Mouse (Mus musculus): ENCODE data around the gene Smarcc2. TPM values are rescaled to one million over a fixed set of nuclear protein-coding genes. Genes with fewer than 3 reads are reported as not detected.

Gene Smarcc2
- 361 and 409 TPM in 2 replicates for polyA plus RNA-seq (2012; rRNA removed)

DNA sequence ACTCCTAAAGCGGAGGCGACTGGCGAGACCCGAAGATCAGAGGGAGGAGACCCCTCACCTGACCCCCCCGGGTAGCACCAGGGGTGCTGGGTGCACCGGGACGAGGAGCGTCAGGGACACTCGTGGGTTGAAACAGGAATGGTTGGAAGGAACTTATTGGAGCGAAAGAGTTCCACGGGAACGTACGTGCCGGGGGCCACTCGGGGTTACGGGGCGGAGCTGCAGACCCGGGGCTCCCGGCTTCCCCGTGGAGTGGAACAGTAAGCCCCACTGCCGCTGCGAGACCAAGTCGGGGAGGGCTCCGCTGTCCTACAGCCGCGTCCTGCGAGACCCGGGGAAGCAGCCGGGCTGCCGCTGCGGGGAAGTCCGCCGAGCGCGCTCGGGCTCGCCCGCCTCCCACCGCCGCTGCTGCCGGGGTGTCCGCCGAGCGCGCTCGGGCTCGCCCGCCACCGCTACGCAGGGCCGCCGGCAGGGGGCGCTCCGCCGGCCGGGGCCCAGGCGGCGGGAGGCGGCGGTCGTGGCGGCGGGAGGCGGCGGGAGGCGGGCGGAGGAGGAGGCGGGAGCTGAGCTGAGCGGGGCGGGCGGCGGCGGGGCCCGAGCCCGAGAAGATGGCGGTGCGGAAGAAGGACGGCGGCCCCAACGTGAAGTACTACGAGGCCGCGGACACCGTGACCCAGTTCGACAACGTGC, at the start of gene Smarcc2:
Smarcc2 (plus strand) TSS at position 530 of the 690 bp plus-strand sequence.

DNA sequence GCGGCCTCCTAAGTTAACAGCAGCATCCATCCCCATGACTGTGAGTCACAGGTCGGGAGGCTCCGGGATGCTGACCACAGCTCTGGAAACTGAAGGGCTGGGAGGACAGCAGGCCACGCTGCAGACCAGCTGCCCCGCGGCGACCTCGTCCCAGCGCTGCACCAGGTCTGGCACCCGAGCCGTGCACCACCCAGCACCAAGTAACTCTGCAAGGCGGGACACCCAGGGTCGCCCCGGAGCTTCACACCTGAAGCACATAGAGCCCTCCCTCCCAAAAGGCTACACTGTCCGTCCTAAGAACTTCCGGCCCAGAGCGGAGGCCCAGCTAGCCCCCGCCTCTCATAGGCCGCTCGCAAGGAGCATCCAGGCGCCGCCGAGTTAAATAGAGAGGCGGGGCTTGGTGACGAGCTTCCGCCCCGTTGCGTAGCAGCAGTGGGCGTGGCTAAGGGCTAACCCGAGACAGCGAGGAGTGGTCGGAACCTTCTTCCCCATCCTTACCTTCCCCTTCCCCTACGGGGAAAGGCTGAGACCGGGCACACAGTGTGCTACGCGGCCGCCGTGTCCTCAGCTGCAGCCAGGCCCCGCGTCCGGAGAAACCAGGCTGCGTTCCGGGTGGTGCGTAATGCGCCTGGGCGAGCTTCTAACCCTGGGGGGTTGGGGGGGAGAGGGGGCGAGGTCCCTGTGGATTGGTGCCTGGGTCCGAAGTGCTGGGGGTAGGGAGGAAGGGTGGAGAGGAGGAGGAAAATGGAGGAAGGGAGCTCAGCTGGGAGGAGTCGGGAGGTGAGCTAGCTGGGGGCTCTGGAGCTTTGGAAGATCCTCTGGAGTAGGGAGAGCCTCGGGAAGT, 47.6 kb upstream of the Smarcc2 start, which contains the start of the genes Nabp2 and Rnf41:
Nabp2 (minus strand) TSS at position 282 of the 844 bp plus-strand sequence.
Rnf41 (plus strand) TSS at position 447 of the 844 bp plus-strand sequence.

DNA sequence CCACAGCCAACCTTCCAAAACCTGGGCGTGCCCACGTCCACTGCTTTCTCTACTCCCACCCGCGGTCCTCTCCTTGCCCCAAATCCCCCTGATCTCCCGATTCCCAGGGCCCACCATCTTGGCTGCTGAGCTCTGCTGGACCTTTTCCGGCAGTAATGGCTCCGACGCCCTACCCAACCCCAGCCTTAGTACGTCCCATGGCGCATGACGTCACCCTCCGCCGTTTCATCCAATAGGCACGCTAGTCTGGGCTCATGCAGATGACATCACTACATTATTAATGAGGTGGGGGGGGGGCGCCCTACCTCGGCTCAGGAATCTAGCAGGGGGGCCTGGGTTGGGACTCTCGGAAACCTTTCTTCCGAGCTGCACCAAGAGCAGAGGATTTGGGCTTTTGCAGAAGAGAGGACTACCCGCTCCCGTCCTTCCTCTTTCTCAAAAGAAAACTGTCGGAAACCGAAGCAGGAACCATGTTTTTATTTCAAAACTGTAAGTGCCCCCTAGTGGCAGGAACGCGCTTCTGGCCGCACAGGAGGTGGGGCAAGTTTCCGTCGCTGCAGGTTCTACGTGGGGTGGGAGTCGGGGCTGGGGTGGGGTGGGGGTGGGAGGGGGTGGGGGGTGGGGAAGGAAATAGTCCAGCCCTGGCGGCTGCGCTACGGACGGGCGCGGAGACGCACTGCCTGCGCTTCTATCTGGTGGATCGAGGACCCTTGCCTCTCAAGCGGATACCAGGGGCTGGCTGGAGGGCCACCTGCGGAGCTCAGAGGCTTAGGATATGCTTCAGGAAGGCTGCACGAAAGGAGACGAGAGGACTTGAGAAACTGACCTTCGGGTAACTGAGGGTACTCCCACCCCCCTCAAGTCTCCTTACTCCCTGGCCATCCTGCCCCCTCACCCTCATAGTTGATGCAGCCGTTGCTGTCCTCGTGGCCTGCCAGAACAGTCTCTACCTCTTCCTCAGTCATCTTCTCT, 34.9 kb downstream of the Smarcc2 start, which contains the start of gene Myl6:
Myl6 (minus strand) TSS at position 451 of the 972 bp plus-strand sequence.

DNA sequence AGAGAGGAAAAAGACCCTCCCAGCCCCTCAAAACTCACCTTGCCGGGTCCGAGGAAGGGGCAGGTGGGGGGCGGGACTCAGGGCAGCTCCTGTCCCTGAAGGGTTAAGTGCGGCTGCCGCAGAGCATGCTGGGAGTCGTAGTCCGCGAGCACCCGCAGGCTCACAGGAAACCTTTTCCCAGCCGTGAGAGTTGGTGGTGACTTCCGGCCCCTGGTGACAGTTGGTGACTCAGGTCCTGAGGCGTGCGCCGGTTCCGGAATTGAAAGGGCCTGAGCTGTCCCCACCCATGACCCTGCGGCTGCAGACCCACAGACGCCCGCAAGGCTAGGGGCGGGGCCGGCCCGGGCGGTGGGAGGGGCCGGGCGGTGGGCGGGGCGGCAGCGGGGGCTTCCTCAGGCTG, 39.5 kb downstream of the Smarcc2 start, which contains the start of gene Myl6b:
Myl6b (minus strand) TSS at position 96 of the 400 bp plus-strand sequence.

DNA sequence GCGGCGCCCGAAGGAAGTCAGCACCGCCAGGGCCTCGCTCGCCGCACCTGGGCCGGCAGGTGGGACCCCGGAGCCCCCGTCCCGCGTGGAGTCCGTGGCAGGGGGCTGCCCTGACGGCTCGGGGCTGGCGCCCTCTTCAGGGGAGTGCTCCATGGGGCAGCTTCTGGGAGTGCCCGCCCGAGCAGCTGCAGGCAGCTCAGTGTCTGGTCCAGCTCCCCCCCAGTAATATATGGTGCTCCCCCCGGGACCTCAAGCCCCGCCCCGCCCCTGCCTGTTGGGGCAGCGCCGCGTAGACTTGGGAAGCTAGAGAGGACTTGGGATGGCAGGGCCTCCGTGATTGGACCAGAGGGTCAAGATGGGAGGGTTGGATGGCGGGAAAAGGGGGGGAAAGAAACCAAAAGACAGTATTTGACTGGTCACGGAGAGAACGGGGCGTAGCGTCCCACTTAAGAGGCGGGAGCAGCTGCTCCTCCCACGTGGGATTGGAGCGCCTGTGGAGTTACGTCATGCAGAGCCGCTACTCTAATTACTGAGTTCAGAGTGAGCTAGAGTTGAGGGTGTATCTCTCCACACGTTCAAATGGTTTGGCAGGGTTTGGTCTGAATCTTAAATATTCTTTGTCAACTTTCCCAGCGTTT, 66.7 kb downstream of the Smarcc2 start, which contains the start of gene Esyt1:
Esyt1 (minus strand) TSS at position 201 of the 638 bp plus-strand sequence.

Other genes starting within 250 kb of the Smarcc2 start
- 13.6 and 15.5 TPM in 2 replicates for gene Spryd4, start 247.4 kb upstream of the Smarcc2 start, polyA plus RNA-seq (2012; rRNA removed)
- gene Mip, start 233.4 kb upstream of the Smarcc2 start, polyA plus RNA-seq (2012; rRNA removed) = 0.23 and 0.26 TPM in 2 replicates
- gene Timeless, start 227.2 kb upstream of the Smarcc2 start, polyA plus RNA-seq (2012; rRNA removed) = 18.3 and 20.5 TPM in 2 replicates
- gene Apon, start 205.2 kb upstream of the Smarcc2 start, polyA plus RNA-seq (2012; rRNA removed) = 0.38 and 0.45 TPM in 2 replicates
- not detected in 2 replicates for gene Apof, start 190.6 kb upstream of the Smarcc2 start, polyA plus RNA-seq (2012; rRNA removed)
- 30.6 and 34.3 TPM in 2 replicates for gene Stat2, start 188.7 kb upstream of the Smarcc2 start, polyA plus RNA-seq (2012; rRNA removed)
- gene Il23a, start 160.5 kb upstream of the Smarcc2 start, polyA plus RNA-seq (2012; rRNA removed) = 0.10 and 0.14 TPM in 2 replicates
- gene Pan2, start 155.9 kb upstream of the Smarcc2 start, polyA plus RNA-seq (2012; rRNA removed) = 44.2 and 45.9 TPM in 2 replicates
- 110 and 127 TPM in 2 replicates for gene Cnpy2, start 136.8 kb upstream of the Smarcc2 start, polyA plus RNA-seq (2012; rRNA removed)
- 172 and 176 TPM in 2 replicates for gene Cs, start 121.5 kb upstream of the Smarcc2 start, polyA plus RNA-seq (2012; rRNA removed)
- 77.1 and 77.4 TPM in 2 replicates for gene Coq10a, start 90.3 kb upstream of the Smarcc2 start, polyA plus RNA-seq (2012; rRNA removed)
- gene Ankrd52, start 82.1 kb upstream of the Smarcc2 start, polyA plus RNA-seq (2012; rRNA removed) = 47.3 and 49.7 TPM in 2 replicates
- gene Slc39a5, start 58.0 kb upstream of the Smarcc2 start, polyA plus RNA-seq (2012; rRNA removed) = 0.10 and 0.28 TPM in 2 replicates
- 94.8 and 115 TPM in 2 replicates for gene Nabp2, start 47.8 kb upstream of the Smarcc2 start, polyA plus RNA-seq (2012; rRNA removed)
- gene Rnf41, start 47.6 kb upstream of the Smarcc2 start, polyA plus RNA-seq (2012; rRNA removed) = 62.8 and 67.8 TPM in 2 replicates
- 1,386 and 1,494 TPM in 2 replicates for gene Myl6, start 34.9 kb downstream of the Smarcc2 start, polyA plus RNA-seq (2012; rRNA removed)
- 30.5 and 38.6 TPM in 2 replicates for gene Myl6b, start 39.4 kb downstream of the Smarcc2 start, polyA plus RNA-seq (2012; rRNA removed)
- 16.6 and 28.0 TPM in 2 replicates for gene Esyt1, start 66.6 kb downstream of the Smarcc2 start, polyA plus RNA-seq (2012; rRNA removed)
- 18.2 and 19.1 TPM in 2 replicates for gene Zc3h10, start 88.5 kb downstream of the Smarcc2 start, polyA plus RNA-seq (2012; rRNA removed)
- gene Rpl41, start 90.1 kb downstream of the Smarcc2 start, polyA plus RNA-seq (2012; rRNA removed) = 3,335 and 3,553 TPM in 2 replicates
- gene Pa2g4, start 106.7 kb downstream of the Smarcc2 start, polyA plus RNA-seq (2012; rRNA removed) = 155 and 169 TPM in 2 replicates
- 0.85 and 5.3 TPM in 2 replicates for gene Erbb3, start 130.4 kb downstream of the Smarcc2 start, polyA plus RNA-seq (2012; rRNA removed)
- 1,129 and 1,158 TPM in 2 replicates for gene Rps26, start 167.5 kb downstream of the Smarcc2 start, polyA plus RNA-seq (2012; rRNA removed)
- 20.6 and 21.6 TPM in 2 replicates for gene Ikzf4, start 186.7 kb downstream of the Smarcc2 start, polyA plus RNA-seq (2012; rRNA removed)
- gene Suox, start 214.8 kb downstream of the Smarcc2 start, polyA plus RNA-seq (2012; rRNA removed) = 11.9 and 12.8 TPM in 2 replicates
- gene Rab5b, start 237.0 kb downstream of the Smarcc2 start, polyA plus RNA-seq (2012; rRNA removed) = 99.1 and 109 TPM in 2 replicates
- gene Pmel, start 244.9 kb downstream of the Smarcc2 start, polyA plus RNA-seq (2012; rRNA removed) = 0.32 and 2.9 TPM in 2 replicates
- gene Cdk2, start 245.8 kb downstream of the Smarcc2 start, polyA plus RNA-seq (2012; rRNA removed) = 42.0 and 48.0 TPM in 2 replicates

Measured in central nervous system, embryonic 14 days (tissue).